Mouse (Mus musculus): ENCODE measurements around the gene Hbs1l. TPM values are rescaled to one million over a fixed set of nuclear protein-coding genes. Genes with fewer than 3 reads are reported as not detected.

The Hbs1l gene
- polyA plus RNA-seq, 1 experiment from 2014 or later = 142 TPM

DNA sequence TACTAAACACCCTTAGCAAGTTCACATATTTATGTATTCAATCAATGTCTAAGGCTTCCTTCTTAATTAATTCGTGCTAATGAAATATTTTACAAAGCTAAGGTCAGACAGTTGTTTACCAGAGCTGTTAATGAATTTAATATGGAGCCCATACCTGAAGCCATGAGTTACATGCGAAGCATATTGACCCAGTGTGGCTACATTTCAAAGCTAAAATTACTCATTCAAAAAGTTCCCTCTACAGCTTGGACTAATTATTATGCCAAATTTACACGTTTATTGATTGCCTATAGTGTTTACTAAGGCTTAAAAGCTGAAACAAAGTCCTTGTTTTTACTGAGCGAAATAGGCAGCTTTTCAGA is 401 bp upstream of the Hbs1l start:
- Histone ChIP-seq H3K36me3 (ENCODE audit: control insufficient read depth, insufficient read depth, low read length) (no peaks in the 10 kb centered on the region; the same call in 1 of the 2 replicates), H3K9ac (ENCODE audit: low read length) (no peak overlapping the region), H3K27me3 (ENCODE audit: control insufficient read depth, insufficient read depth, low read length) (no peaks in the 10 kb centered on the region), H3K4me2 (ENCODE audit: low read depth, low read length, severe bottlenecking) (peak overlapping the region; percentile 45; the same call in 1 of the 2 replicates), H3K9me3 (ENCODE audit: control insufficient read depth, low read length) (no peaks in the 10 kb centered on the region), H3K4me3 (ENCODE audit: low read depth, low read length) (peak overlapping the region; percentile 93; the same call in 1 of the 2 replicates), H3K27ac (ENCODE audit: low read depth, low read length) (no peak overlapping the region), H3K4me1 (replicated peaks; ENCODE audit: control insufficient read depth, insufficient read depth, low read length) (peaks cover 4% of the 10 kb centered on the region; the same call in 1 of the 2 replicates)
- WGBS = 47% methylated on average over 4 of the region's 4 CpGs
- DNase-seq (ENCODE audit: low spot score) = no peak
- 0 out of 2 replicates have a peak, but pooled peaks have one; percentile 37 for ATAC-seq (replicated peaks; ENCODE audit: low FRiP score)

DNA sequence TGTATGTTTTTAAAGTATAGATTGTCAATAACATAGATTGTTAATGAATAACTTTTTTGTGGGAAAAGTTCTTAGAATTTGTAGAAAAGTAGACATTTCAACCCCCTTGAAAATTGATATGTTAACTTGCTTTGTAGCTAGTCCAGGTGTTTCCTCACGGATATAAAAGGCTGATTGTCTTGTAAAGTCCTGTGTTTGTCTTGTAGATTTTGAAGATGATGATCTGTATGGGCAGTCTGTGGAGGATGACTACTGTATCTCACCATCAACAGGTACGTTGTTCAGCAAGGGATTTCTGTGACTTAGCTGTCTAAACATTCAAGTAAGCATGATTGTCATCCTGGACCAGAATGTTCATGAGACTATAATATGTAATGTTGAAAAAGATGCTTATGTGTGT is 3.2 kb downstream of the Hbs1l start:
- Histone ChIP-seq H3K9me3 (ENCODE audit: control insufficient read depth, low read length) (no peaks in the 10 kb centered on the region), H3K27ac (ENCODE audit: low read depth, low read length) (no peak overlapping the region), H3K4me2 (ENCODE audit: low read depth, low read length, severe bottlenecking) (no peak overlapping the region), H3K4me1 (replicated peaks; ENCODE audit: control insufficient read depth, insufficient read depth, low read length) (peaks cover 4% of the 10 kb centered on the region; the same call in 1 of the 2 replicates), H3K36me3 (ENCODE audit: control insufficient read depth, insufficient read depth, low read length) (no peaks in the 10 kb centered on the region; the same call in 1 of the 2 replicates), H3K4me3 (ENCODE audit: low read depth, low read length) (no peak overlapping the region), H3K9ac (ENCODE audit: low read length) (no peak overlapping the region), H3K27me3 (ENCODE audit: control insufficient read depth, insufficient read depth, low read length) (no peaks in the 10 kb centered on the region)
- whole genome bisulfite sequencing = 93% methylated on average over 2 of the region's 2 CpGs
- ATAC-seq (replicated peaks; ENCODE audit: low FRiP score) = no peak
- DNase-seq (ENCODE audit: low spot score) = no peak

GRCm38 (mm10) chr10:21301822-21302221 is 6.0 kb downstream of the Hbs1l start:
- Histone ChIP-seq H3K4me3 (ENCODE audit: low read depth, low read length) (no peak overlapping the region), H3K9ac (ENCODE audit: low read length) (no peak overlapping the region), H3K27ac (ENCODE audit: low read depth, low read length) (no peak overlapping the region), H3K4me2 (ENCODE audit: low read depth, low read length, severe bottlenecking) (no peak overlapping the region), H3K4me1 (replicated peaks; ENCODE audit: control insufficient read depth, insufficient read depth, low read length) (peaks cover 2% of the 10 kb centered on the region; the same call in 1 of the 2 replicates), H3K27me3 (ENCODE audit: control insufficient read depth, insufficient read depth, low read length) (no peaks in the 10 kb centered on the region), H3K9me3 (ENCODE audit: control insufficient read depth, low read length) (no peaks in the 10 kb centered on the region), H3K36me3 (ENCODE audit: control insufficient read depth, insufficient read depth, low read length) (no peaks in the 10 kb centered on the region; the same call in 1 of the 2 replicates)
- 93% methylated on average over 7 of the region's 7 CpGs for WGBS
- ATAC-seq (replicated peaks; ENCODE audit: low FRiP score) = no peak
- no peak for DNase-seq (ENCODE audit: low spot score)

DNA sequence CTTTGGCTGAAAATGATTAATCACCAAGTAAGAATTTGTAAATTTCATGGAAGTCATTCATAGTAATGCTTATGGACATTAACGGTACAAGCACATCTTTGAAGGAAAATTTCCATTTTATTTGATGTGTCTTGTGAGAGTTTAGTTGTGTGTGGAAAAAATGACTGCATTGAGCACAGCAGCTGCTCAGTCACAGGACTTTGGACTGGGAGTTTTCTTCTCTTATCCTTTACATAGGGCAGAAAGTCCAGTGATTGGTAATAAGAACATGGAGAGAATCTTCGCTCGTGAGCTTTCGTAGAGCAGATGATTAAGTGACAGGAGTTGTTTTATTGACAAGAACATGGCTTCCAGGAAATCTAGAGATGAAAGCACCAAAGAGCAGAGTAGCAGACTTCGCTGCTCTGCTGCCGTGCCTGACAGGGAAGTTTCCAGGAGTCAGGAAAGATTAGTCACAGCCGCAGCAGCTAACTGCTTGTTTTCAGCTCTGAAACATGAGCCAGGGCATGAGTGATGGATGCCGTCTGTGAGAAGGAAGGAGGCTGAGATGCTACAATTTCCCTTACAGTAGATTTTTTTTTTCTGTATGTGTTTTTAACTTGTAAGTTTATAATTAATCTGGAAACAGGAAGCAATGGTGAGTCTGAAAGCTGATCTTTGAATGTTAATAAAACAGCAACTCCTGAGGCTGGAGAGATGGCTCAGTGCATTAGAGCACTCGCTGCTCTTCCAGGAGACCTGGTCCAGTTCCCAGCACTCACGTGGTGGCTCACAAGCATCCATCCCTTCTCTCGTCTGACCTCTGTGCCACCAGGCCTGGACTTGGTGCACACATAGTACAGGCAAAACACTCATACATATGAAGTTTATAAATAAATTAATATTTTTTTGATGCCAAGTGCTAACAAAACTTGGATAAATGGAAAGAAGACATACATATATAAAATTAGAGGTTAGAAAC is 9.2 kb downstream of the Hbs1l start:
- no peak for DNase-seq (ENCODE audit: low spot score)
- Histone ChIP-seq H3K27me3 (ENCODE audit: control insufficient read depth, insufficient read depth, low read length) (no peaks in the 10 kb centered on the region), H3K9me3 (ENCODE audit: control insufficient read depth, low read length) (no peaks in the 10 kb centered on the region), H3K27ac (ENCODE audit: low read depth, low read length) (no peak overlapping the region), H3K4me2 (ENCODE audit: low read depth, low read length, severe bottlenecking) (no peak overlapping the region), H3K4me3 (ENCODE audit: low read depth, low read length) (no peak overlapping the region), H3K9ac (ENCODE audit: low read length) (no peak overlapping the region), H3K4me1 (replicated peaks; ENCODE audit: control insufficient read depth, insufficient read depth, low read length) (no peaks in the 10 kb centered on the region), H3K36me3 (ENCODE audit: control insufficient read depth, insufficient read depth, low read length) (no peaks in the 10 kb centered on the region; the same call in 1 of the 2 replicates)
- WGBS = 92% methylated on average over 11 of the region's 11 CpGs
- no peak for ATAC-seq (replicated peaks; ENCODE audit: low FRiP score)

DNA sequence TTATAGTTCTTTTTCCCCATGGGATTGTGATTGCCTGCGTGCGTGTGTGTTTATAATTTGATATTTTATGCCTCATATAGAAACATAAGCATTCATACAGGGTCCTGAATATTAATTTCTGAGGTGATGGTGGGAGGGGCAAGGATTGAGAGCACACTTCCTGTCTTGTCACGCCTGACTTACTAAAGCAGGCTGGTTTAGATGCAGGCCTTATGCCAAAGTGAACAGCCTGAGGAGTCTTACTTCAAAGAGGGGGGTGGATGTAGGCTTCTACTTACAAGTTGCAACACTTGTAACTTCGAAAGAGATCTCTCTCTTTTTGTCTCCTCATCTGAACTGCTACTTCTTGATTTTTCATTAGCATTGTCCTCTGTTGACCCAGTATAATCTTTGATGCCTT is 18.0 kb downstream of the Hbs1l start:
- no peak for ATAC-seq (replicated peaks; ENCODE audit: low FRiP score)
- H3K9me3 ChIP-seq (ENCODE audit: control insufficient read depth, low read length) = no peaks in the 10 kb centered on the region
- no peaks in the 10 kb centered on the region for H3K4me1 ChIP-seq (replicated peaks; ENCODE audit: control insufficient read depth, insufficient read depth, low read length)
- no peak overlapping the region for H3K4me3 ChIP-seq (ENCODE audit: low read depth, low read length)
- H3K4me2 ChIP-seq (ENCODE audit: low read depth, low read length, severe bottlenecking) = no peak overlapping the region
- DNase-seq (ENCODE audit: low spot score) = no peak
- no peak overlapping the region for H3K27ac ChIP-seq (ENCODE audit: low read depth, low read length)
- H3K27me3 ChIP-seq (ENCODE audit: control insufficient read depth, insufficient read depth, low read length) = no peaks in the 10 kb centered on the region
- no peak overlapping the region for H3K9ac ChIP-seq (ENCODE audit: low read length)
- no peaks in the 10 kb centered on the region; the same call in 1 of the 2 replicates for H3K36me3 ChIP-seq (ENCODE audit: control insufficient read depth, insufficient read depth, low read length)
- WGBS = 88% methylated on average over 4 of the region's 4 CpGs

- no peak overlapping the region for H3K27ac ChIP-seq (ENCODE audit: low read depth, low read length)
- H3K4me3 ChIP-seq (ENCODE audit: low read depth, low read length) = no peak overlapping the region
- H3K36me3 ChIP-seq (ENCODE audit: control insufficient read depth, insufficient read depth, low read length) = no peaks in the 10 kb centered on the region; the same call in 1 of the 2 replicates
- H3K27me3 ChIP-seq (ENCODE audit: control insufficient read depth, insufficient read depth, low read length) = no peaks in the 10 kb centered on the region
- no peak overlapping the region for H3K4me2 ChIP-seq (ENCODE audit: low read depth, low read length, severe bottlenecking)
- no peak for DNase-seq (ENCODE audit: low spot score)
- H3K9me3 ChIP-seq (ENCODE audit: control insufficient read depth, low read length) = no peaks in the 10 kb centered on the region
- no peak overlapping the region for H3K9ac ChIP-seq (ENCODE audit: low read length)
- ATAC-seq (replicated peaks; ENCODE audit: low FRiP score) = no peak
- WGBS = 94% methylated on average over 1 of the region's 1 CpGs
- no peaks in the 10 kb centered on the region for H3K4me1 ChIP-seq (replicated peaks; ENCODE audit: control insufficient read depth, insufficient read depth, low read length)
Observed at GRCm38 (mm10) chr10:21316123-21316522, 20.3 kb downstream of the Hbs1l start.

DNA sequence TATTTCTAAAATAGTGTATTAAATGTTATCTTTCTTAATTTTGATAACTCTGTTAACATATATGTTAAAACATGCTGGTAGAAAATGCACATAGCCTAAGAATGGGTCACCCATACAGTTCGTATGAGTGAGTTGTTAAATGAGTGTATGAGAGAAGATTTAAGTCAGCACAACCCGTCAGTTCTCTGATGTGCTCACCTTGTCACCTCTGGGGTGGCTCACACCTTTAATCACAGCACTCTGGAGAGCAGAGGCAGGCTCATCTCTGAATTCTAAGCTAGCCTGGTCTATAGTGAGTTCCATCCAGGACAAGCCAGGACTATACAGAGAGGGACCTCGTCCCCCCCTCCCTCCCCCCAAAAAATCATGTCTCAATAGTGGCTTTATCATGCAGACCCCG is 22.5 kb downstream of the Hbs1l start:
- ATAC-seq (replicated peaks; ENCODE audit: low FRiP score) = no peak
- no peak overlapping the region for H3K27ac ChIP-seq (ENCODE audit: low read depth, low read length)
- no peak overlapping the region for H3K4me2 ChIP-seq (ENCODE audit: low read depth, low read length, severe bottlenecking)
- no peak overlapping the region for H3K9ac ChIP-seq (ENCODE audit: low read length)
- H3K4me1 ChIP-seq (replicated peaks; ENCODE audit: control insufficient read depth, insufficient read depth, low read length) = no peaks in the 10 kb centered on the region
- H3K27me3 ChIP-seq (ENCODE audit: control insufficient read depth, insufficient read depth, low read length) = no peaks in the 10 kb centered on the region
- no peak overlapping the region for H3K4me3 ChIP-seq (ENCODE audit: low read depth, low read length)
- no peaks in the 10 kb centered on the region; the same call in 1 of the 2 replicates for H3K36me3 ChIP-seq (ENCODE audit: control insufficient read depth, insufficient read depth, low read length)
- H3K9me3 ChIP-seq (ENCODE audit: control insufficient read depth, low read length) = no peaks in the 10 kb centered on the region
- DNase-seq (ENCODE audit: low spot score) = no peak
- 91% methylated on average over 4 of the region's 4 CpGs for WGBS

DNA sequence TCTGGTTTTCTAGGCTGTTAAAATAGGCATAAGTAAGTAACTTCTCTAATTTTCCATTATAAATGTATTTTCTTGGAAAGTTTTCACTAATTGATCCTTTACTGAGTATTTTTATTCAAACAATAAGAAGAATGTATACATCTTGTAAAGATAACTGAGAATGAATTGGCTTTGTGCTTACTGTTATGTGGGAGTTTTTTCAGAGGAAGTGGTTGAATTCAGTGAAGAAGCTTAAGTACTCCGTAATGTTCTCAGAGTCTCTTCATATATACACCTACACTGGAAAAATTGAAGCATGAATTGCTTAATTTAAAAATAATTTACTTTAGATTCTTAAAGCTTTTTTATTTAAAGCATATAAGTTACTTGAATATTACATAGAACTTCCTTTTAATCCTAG is 23.2 kb downstream of the Hbs1l start:
- 96% methylated on average over 1 of the region's 1 CpGs for WGBS
- no peak for ATAC-seq (replicated peaks; ENCODE audit: low FRiP score)
- no peaks in the 10 kb centered on the region; the same call in 1 of the 2 replicates for H3K36me3 ChIP-seq (ENCODE audit: control insufficient read depth, insufficient read depth, low read length)

More for the DNA sequence above, 23.2 kb downstream of the Hbs1l start:
- H3K4me1 ChIP-seq (replicated peaks; ENCODE audit: control insufficient read depth, insufficient read depth, low read length) = no peaks in the 10 kb centered on the region
- H3K9me3 ChIP-seq (ENCODE audit: control insufficient read depth, low read length) = no peaks in the 10 kb centered on the region
- no peak overlapping the region for H3K4me3 ChIP-seq (ENCODE audit: low read depth, low read length)
- DNase-seq (ENCODE audit: low spot score) = no peak
- no peak overlapping the region for H3K27ac ChIP-seq (ENCODE audit: low read depth, low read length)
- no peaks in the 10 kb centered on the region for H3K27me3 ChIP-seq (ENCODE audit: control insufficient read depth, insufficient read depth, low read length)
- no peak overlapping the region for H3K9ac ChIP-seq (ENCODE audit: low read length)
- no peak overlapping the region for H3K4me2 ChIP-seq (ENCODE audit: low read depth, low read length, severe bottlenecking)

Data from forebrain, embryonic 11.5 days (tissue).